Mouse (Mus musculus): Measurements from ENCODE around the gene Cfap206.

- TF ChIP-seq HCFC1 (IDR thresholded peaks at IDR 0.05; ENCODE audit: borderline replicate concordance, insufficient read depth, low read length) (no peak), MAFK (IDR thresholded peaks at IDR 0.05; ENCODE audit: insufficient read depth, low read depth, low read length) (no peak), ZNF384 (IDR thresholded peaks at IDR 0.05; ENCODE audit: low read depth, low read length) (no peak)
These were observed 19.2 kb upstream of the Cfap206 start for GRCm38 (mm10) chr4:34749236-34749635.
